8 mouse cellular contexts compared by ENCODE assay signal in the genomic region with DNA sequence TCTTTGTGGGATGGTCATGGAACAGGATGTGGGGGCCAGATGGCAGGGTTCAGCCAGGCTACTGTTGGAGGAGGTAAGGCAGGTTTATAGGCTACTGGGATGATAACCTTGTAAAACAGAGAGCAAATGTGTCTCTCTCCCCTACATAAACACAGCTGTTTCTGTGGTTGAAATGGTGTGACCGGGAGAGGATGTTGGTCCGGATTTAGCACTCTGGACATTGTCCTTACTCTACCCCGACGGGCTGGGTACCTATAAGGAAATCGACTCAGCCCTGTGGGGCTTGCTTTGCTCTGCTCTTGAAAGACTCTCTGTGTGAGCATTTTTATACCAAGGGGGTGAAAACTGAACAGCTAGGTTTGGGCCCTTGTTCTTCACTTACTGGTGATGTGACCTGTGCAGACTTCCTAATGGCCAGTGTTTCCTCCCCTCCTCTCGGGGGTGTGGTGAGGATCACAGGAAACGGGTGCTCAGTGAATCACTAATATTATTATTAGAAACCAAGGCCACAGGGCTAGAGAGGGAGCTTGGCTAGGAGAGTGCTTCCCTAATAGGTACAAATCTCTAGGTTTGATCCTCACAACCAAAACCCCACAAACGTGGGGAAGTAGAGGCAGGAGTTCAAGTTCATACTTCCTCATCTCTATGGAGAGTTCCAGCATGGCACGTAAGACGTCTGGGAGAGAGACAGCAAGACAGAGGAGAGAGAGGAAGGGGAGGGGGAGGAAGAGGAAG. TPM values are rescaled to one million over a fixed set of nuclear protein-coding genes. Genes with fewer than 3 reads are reported as not detected.
DNase-seq lines count a peak whose midpoint lies in the region; ATAC-seq and TF ChIP-seq lines count a peak whose summit lies in the region.

No protein-coding gene starts in this region.

- DNase-seq in gastrocnemius, adult 18-20 months (ENCODE audit: low spot score): peak; percentile 52
- no peak for DNase-seq in gastrocnemius, postnatal 14 days
- peak; percentile 83 to 86 for DNase-seq in heart, adult 18-20 months
- DNase-seq in lung, postnatal 36 days: peak; percentile 74
- DNase-seq in MN1 (ENCODE audit: low spot score): no peak
- no peak for DNase-seq in left cerebral cortex, postnatal 14 days (ENCODE audit: low spot score in 2 of 2)
- no peak for DNase-seq in cerebellum, adult 8-10 months

- no peak overlapping the region for H3K9ac ChIP-seq in intestine, postnatal 0 days (ENCODE audit: low read depth, low read length)

- no peak for TF ChIP-seq CTCF in intestine, postnatal 0 days (IDR thresholded peaks at IDR 0.05; ENCODE audit: low read depth)

- H3K27ac ChIP-seq in intestine, postnatal 0 days (ENCODE audit: low read depth, low read length): peak overlapping the region; percentile 50

- H3K4me3 ChIP-seq in intestine, postnatal 0 days (ENCODE audit: low read depth, low read length): no peak overlapping the region

- 39% methylated on average over 10 of the region's 10 CpGs for WGBS in intestine, postnatal 0 days

- H3K9me3 ChIP-seq in intestine, postnatal 0 days (ENCODE audit: control insufficient read depth): no peaks in the 10 kb centered on the region

- no peaks in the 10 kb centered on the region for H3K27me3 ChIP-seq in intestine, postnatal 0 days (replicated peaks; ENCODE audit: control insufficient read depth, insufficient read depth, low read length)

- H3K36me3 ChIP-seq in intestine, postnatal 0 days (ENCODE audit: control insufficient read depth, insufficient read depth): no peaks in the 10 kb centered on the region

- intact Hi-C loops in gastrocnemius, postnatal 14 days (cut with DNase I; ENCODE audit: low total_unique reads): loop anchor here (5.0 kb wide), 1 partner anchor 35 kb away; no protein-coding TSS in a partner anchor
- intact Hi-C loops in left cerebral cortex, postnatal 14 days (cut with DNase I): no loop called here

- no peak for ATAC-seq in intestine, postnatal 0 days

- no peaks in the 10 kb centered on the region for H3K4me1 ChIP-seq in intestine, postnatal 0 days (replicated peaks; ENCODE audit: control insufficient read depth, insufficient read depth, low read length)

- no peak overlapping the region for H3K4me2 ChIP-seq in intestine, postnatal 0 days (replicated peaks; ENCODE audit: low read depth)

RNA-seq across cellular contexts. Expression of gene Cuedc1, which starts 19.7 kb away (rescaled TPM):
- 100 to 1,000 TPM in 1 of 2 experiments, 10 to 100 TPM in 1; 95.6 to 121 TPM for total RNA-seq in gastrocnemius, adult 18-20 months (2021)
- 10 to 100 TPM; 48.5 to 50.0 TPM for total RNA-seq in gastrocnemius, postnatal 14 days (2021)
- 10 to 100 TPM; 40.0 to 43.8 TPM for total RNA-seq in heart, adult 18-20 months (2021)
- 7.1 and 10.1 TPM in 2 replicates for polyA plus RNA-seq in intestine, postnatal 0 days (2015; fragmentation: Nextera tagmentation; extraction: Ambion mirVana)
- 10 to 100 TPM; 28.2 TPM for total RNA-seq in left cerebral cortex, postnatal 14 days (2021)

RNA-seq across cellular contexts. Expression of gene Vezf1, which starts 49.4 kb away (rescaled TPM):
- total RNA-seq in gastrocnemius, adult 18-20 months (2021): 10 to 100 TPM; 84.6 to 89.9 TPM
- total RNA-seq in gastrocnemius, postnatal 14 days (2021): 10 to 100 TPM; 39.2 to 43.5 TPM
- total RNA-seq in heart, adult 18-20 months (2021): 10 to 100 TPM; 35.0 to 38.4 TPM
- polyA plus RNA-seq in intestine, postnatal 0 days (2015; fragmentation: Nextera tagmentation; extraction: Ambion mirVana): 16.8 and 18.7 TPM in 2 replicates
- 10 to 100 TPM; 24.4 to 25.3 TPM for total RNA-seq in left cerebral cortex, postnatal 14 days (2021)

Comparison
In these comparisons a context has a peak if more than half of its experiments do, and no peak if none do; other contexts are left out.
1. DNase-seq: peak in gastrocnemius, adult 18-20 months (single experiment), heart, adult 18-20 months (2 of 2) and lung, postnatal 36 days (single experiment); none in gastrocnemius, postnatal 14 days (single experiment), MN1 (single experiment), left cerebral cortex, postnatal 14 days (0 of 2) and cerebellum, adult 8-10 months (single experiment).